Mouse (Mus musculus) lung, embryonic 14.5 days (tissue): ENCODE measurements at regions not wholly inside any gene's neighbourhood (a gene's known extent, or its start where the extent isn't known, plus 50 kb on each side); places are given as distances from the start of the nearest gene placed in this dataset.
A peak's percentile ranks its signal among the peaks of the same experiment; 100 is the strongest.
"Not testable (repeated sequence)": the region's sequence is repeated elsewhere in the genome, so short reads cannot be mapped to it uniquely, and the experiment has no call there.

Experiments
- ATAC-seq: fragments of 200-750 bp; cut with Nextera tagmentation; 2 replicates; pipeline ENCODE4 v1.8.0; 2017; ENCODE audit warnings: mild to moderate bottlenecking, moderate TSS enrichment, moderate library complexity; ENCODE audit not compliant: insufficient read depth
- DNase-seq: peaks from one replicate; pipeline ENCODE4 v3.0.0-alpha.2; 2015
- H3K27ac ChIP-seq: fragments of 300-500 bp; sonication (generic); 2 replicates; pipeline ENCODE4 v1.5.1; 2014; ENCODE audit warnings: low read depth, mild to moderate bottlenecking, moderate library complexity
- H3K27me3 ChIP-seq: fragments of 300-500 bp; sonication (generic); 2 replicates; pipeline ENCODE4 v1.6.1; 2014; ENCODE audit warnings: low read length, control low read depth; ENCODE audit not compliant: insufficient read depth
- H3K36me3 ChIP-seq: fragments of 300-500 bp; sonication (generic); 2 replicates; pipeline ENCODE4 v1.6.1; 2014; ENCODE audit warnings: control low read depth; ENCODE audit not compliant: insufficient read depth
- H3K4me1 ChIP-seq: fragments of 300-500 bp; sonication (generic); 2 replicates; pipeline ENCODE4 v1.6.1; 2014; ENCODE audit warnings: antibody characterized with exemption, control low read depth; ENCODE audit not compliant: insufficient read depth
- H3K4me2 ChIP-seq: fragments of 300-500 bp; sonication (generic); 2 replicates; pipeline ENCODE4 v1.6.1; 2014; ENCODE audit warnings: mild to moderate bottlenecking
- H3K4me3 ChIP-seq: fragments of 300-500 bp; sonication (generic); 2 replicates; pipeline ENCODE4 v1.5.1; 2014; ENCODE audit warnings: low read depth, low read length
- H3K9ac ChIP-seq: fragments of 300-500 bp; sonication (generic); 2 replicates; pipeline ENCODE4 v1.6.1; 2014
- H3K9me3 ChIP-seq: fragments of 300-500 bp; sonication (generic); 2 replicates; pipeline ENCODE4 v1.6.1; 2016; ENCODE audit warnings: low read depth, low read length, control low read depth
- CTCF ChIP-seq: IDR thresholded peaks from 2 replicates; pipeline ENCODE4 v1.5.1; 2016; ENCODE audit warnings: antibody characterized with exemption, low read depth
- WGBS: fragments of 180-500 bp; shearing (Covaris S2); extraction: QIAGEN DNeasy Blood & Tissue Kit; methylation state at CpG from one replicate; pipeline ENCODE4 v1.1.7; 2014; 5-methylcytosine and 5-hydroxymethylcytosine counted together

GRCm38 (mm10) chr1:136680173-136680572, 55.5 kb downstream of the Zfp281 start:
- no peak overlapping the region for H3K27ac ChIP-seq
- 80% methylated on average over 3 of the region's 3 CpGs for WGBS
- no peak for ATAC-seq
- H3K4me2 ChIP-seq = no peak overlapping the region
- peaks cover 3% of the 10 kb centered on the region for H3K4me1 ChIP-seq
- DNase-seq = no peak
- H3K9me3 ChIP-seq = no peaks in the 10 kb centered on the region
- H3K9ac ChIP-seq = no peak overlapping the region
- no peaks in the 10 kb centered on the region for H3K27me3 ChIP-seq
- TF ChIP-seq CTCF = no peak
- no peaks in the 10 kb centered on the region for H3K36me3 ChIP-seq
- no peak overlapping the region for H3K4me3 ChIP-seq

- H3K4me3 ChIP-seq, ATAC-seq, H3K36me3 ChIP-seq, H3K4me2 ChIP-seq, H3K27me3 ChIP-seq, H3K27ac ChIP-seq, H3K4me1 ChIP-seq, DNase-seq, H3K9ac ChIP-seq, H3K9me3 ChIP-seq: not testable (repeated sequence)
- WGBS = 57% methylated on average over 10 of the region's 10 CpGs
These were observed 57.6 kb downstream of the Zfp281 start for GRCm38 (mm10) chr1:136682311-136682710.

GRCm38 (mm10) chr1:136683061-136683531, 58.4 kb downstream of the Zfp281 start:
- no peak overlapping the region for H3K4me2 ChIP-seq
- no peak overlapping the region for H3K4me3 ChIP-seq
- no peak overlapping the region for H3K27ac ChIP-seq
- H3K9me3 ChIP-seq = no peaks in the 10 kb centered on the region
- H3K36me3 ChIP-seq = no peaks in the 10 kb centered on the region
- H3K27me3 ChIP-seq = no peaks in the 10 kb centered on the region
- peaks cover 3% of the 10 kb centered on the region for H3K4me1 ChIP-seq
- WGBS = 42% methylated on average over 3 of the region's 3 CpGs
- ATAC-seq (peak; percentile 71), DNase-seq (peak; percentile 84)
- TF ChIP-seq CTCF = no peak
- H3K9ac ChIP-seq = no peak overlapping the region

- H3K9ac ChIP-seq = no peak overlapping the region
- H3K4me3 ChIP-seq = no peak overlapping the region
- no peaks in the 10 kb centered on the region for H3K27me3 ChIP-seq
- 39% methylated on average over 10 of the region's 10 CpGs for WGBS
- H3K4me2 ChIP-seq = no peak overlapping the region
- DNase-seq (peak; percentile 47), ATAC-seq (peak; percentile 49)
- H3K27ac ChIP-seq = no peak overlapping the region
- TF ChIP-seq CTCF = no peak
- H3K4me1 ChIP-seq = peaks cover 3% of the 10 kb centered on the region
- H3K9me3 ChIP-seq = no peaks in the 10 kb centered on the region
- no peaks in the 10 kb centered on the region for H3K36me3 ChIP-seq
These were observed 58.9 kb downstream of the Zfp281 start for GRCm38 (mm10) chr1:136683561-136684131.

GRCm38 (mm10) chr1:136684481-136684880, 59.8 kb downstream of the Zfp281 start:
- WGBS = 83% methylated on average over 5 of the region's 5 CpGs
- no peak for TF ChIP-seq CTCF
- DNase-seq = no peak
- no peak overlapping the region for H3K4me2 ChIP-seq
- no peak overlapping the region for H3K27ac ChIP-seq
- ATAC-seq = no peak
- H3K9ac ChIP-seq = no peak overlapping the region
- no peaks in the 10 kb centered on the region for H3K9me3 ChIP-seq
- H3K4me3 ChIP-seq = no peak overlapping the region
- H3K36me3 ChIP-seq = no peaks in the 10 kb centered on the region
- no peaks in the 10 kb centered on the region for H3K27me3 ChIP-seq
- H3K4me1 ChIP-seq = peaks cover 3% of the 10 kb centered on the region

- DNase-seq (peak; percentile 18), ATAC-seq (no peak)
- no peak overlapping the region for H3K4me3 ChIP-seq
- peak overlapping the region; percentile 3; the same call in 1 of the 2 replicates for H3K4me2 ChIP-seq
- H3K9me3 ChIP-seq = no peaks in the 10 kb centered on the region
- H3K4me1 ChIP-seq = peaks cover 3% of the 10 kb centered on the region
- no peaks in the 10 kb centered on the region for H3K27me3 ChIP-seq
- no peak for TF ChIP-seq CTCF
- no peaks in the 10 kb centered on the region for H3K36me3 ChIP-seq
- no peak overlapping the region for H3K27ac ChIP-seq
- WGBS = 61% methylated on average over 13 of the region's 13 CpGs
- H3K9ac ChIP-seq = no peak overlapping the region
These were observed 60.7 kb downstream of the Zfp281 start for GRCm38 (mm10) chr1:136685191-136686060.

- no peak for DNase-seq
- H3K27ac ChIP-seq = no peak overlapping the region
- H3K36me3 ChIP-seq = no peaks in the 10 kb centered on the region
- peaks cover 3% of the 10 kb centered on the region for H3K4me1 ChIP-seq
- H3K9ac ChIP-seq = no peak overlapping the region
- H3K27me3 ChIP-seq = no peaks in the 10 kb centered on the region
- no peak overlapping the region for H3K4me2 ChIP-seq
- H3K4me3 ChIP-seq = no peak overlapping the region
- TF ChIP-seq CTCF = no peak
- no peaks in the 10 kb centered on the region for H3K9me3 ChIP-seq
- no peak for ATAC-seq
These were observed 61.8 kb downstream of the Zfp281 start for GRCm38 (mm10) chr1:136686467-136686866.
